Mouse (Mus musculus) 3134 (cell line): ENCODE data around the gene Pigv.

Experiments
- DNase-seq: peaks from one replicate; pipeline ENCODE4 v3.0.0-alpha.2; 2011; ENCODE audit warnings: low spot score; ENCODE audit not compliant: insufficient read length; ENCODE audit errors: extremely low read depth

Pigv gene

DNA sequence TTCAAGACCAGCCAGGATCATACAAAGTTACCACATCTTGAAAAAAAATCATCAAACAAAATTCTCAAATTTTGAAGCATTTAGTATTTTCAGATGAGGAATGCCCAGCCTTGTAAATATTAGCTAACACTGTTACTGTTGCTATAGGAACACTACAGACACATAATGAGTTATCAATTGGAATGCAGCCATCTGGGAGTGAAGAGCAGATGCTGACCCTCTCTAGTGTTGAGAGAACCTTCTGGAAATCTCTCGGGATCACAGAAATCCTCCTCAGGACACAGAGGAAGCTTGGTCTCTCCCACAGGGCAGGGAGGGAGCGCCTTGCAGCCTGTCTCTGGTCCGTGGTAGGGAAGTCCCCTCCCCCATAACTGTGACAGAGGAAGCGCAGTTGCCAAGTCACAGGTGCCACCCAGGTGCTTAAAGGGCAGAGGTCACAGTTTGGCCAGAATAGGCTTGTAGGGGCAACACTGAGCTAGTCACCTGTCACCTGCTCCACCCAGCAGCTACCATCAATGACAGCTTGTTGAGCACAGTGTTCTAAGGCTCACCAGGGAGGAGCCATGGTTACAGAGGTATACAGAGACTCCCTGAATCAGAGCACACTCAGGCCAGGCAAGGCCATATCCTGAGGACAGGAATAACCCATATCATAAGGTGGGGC is 52.8 kb downstream of the Pigv start:
- no peak for DNase-seq

DNA sequence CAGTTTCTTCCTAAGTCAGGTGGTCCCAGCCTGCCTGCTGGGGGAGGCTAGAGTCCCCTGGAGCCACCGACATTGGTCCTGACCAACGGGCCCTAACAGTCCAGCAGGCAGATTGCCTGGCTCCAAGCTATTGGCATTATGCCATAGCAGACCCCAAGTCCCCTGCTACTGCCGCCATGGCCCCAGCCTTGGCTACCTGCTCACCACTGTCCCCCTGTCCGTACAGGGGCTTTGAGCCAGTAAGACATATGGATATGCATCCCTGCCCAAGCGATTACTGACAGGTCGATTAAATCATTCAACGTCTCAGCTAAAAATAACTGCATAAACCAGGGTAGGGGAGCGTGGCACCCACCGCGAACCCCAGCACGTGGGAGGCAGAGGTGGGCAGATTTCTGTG is 54.5 kb downstream of the Pigv start:
- DNase-seq: no peak

DNA sequence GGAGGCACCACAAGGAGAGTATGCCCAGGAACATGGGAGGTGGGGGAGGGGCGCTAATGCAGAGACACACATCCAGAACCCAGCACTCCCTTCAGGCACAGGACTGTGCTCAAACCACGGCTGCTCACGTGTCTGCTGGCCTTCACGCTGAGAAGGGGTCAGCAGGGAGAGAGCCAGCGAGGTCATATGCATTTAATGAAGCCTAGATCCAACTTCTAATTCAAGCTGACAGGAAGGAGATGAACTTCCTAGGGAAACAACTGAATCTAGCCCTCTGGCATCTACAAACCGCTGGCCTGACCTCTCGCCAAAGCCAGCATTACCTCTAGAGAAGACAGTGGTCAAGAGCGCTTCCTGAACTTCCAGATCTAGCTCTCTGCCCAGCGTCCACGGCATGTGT is 57.0 kb downstream of the Pigv start:
- DNase-seq: no peak

DNA sequence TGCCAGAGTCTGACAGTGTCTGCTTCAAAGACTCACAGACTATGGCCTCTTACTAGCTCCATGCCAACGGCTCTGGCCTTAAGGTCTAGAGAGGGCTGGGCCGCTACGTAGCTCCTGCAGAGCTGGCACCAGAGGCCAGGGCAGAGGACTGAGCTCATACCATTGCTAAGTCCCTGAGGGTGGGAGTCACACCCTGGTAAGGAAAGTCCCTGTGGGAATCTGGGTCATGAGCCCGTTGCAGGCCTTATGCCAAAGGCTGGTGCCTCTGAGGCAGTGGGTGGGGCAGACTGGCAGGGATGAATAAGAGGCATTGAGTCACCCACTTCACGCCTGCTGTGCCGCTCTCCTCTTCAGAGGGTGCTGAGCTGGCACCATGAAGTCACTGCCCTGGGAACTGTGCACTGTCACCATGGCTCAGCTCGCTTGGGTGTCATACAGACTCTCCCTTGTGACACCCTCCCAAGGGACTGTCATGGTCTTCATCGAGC is 58.1 kb downstream of the Pigv start:
- peak; percentile 92 for DNase-seq

DNA sequence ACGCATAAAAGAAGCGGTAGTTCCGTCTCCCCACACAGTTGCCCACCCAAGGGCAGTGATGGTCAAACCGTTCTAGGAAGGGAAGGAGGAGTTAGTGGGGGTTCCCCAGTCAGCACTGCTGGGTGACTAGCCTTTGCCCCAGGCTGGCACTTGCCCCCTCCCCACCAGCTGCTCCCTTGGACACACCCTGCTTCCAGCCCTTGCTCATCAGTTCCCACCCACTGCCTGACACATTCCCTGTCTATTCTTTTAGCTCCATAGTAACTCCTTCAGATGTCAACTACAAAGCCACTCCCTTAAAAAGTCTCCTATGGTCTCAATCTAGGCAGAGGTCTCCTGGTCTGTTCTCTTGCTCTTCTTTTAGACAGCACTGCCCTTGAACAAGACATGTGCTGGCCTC is 58.6 kb downstream of the Pigv start:
- no peak for DNase-seq

DNA sequence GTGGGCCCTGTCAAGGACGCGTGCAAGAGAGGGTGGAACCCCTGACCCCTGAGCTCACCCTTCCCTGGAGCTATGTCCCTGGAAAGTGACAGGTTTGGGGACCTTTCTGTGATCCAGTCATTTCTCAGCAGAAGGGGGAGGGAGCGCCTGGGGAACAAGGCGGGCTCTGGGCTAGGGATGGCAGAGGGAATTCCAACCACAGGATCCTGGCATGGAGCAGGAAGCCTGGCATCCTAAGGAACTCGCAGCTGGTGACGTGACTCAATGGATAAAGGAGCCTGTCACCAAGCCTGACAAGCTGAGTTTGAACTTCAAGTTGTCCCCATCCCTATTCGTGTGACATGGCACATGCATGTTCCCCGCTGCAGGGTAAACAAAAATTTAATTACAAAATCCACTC is 59.4 kb downstream of the Pigv start:
- peak; percentile 74 for DNase-seq

DNA sequence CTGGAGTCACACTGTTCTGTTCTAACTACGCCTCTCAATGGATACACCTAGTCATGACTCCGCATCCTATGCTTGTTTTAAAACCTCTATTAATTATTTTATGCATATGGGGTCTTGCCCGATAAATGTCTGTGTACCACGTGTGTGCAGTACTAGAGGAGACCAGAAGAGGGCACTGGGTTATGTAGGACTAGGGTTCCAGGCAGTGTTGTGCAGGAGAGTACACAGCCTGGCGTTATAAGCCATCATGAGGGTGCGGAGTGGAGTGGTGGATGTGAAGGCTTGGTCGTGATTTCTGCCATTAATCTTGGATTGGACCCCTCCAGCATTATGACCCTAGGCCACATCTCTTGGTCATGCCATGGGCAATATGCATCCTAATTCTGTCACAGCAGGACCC is 60.0 kb downstream of the Pigv start:
- DNase-seq: no peak

DNA sequence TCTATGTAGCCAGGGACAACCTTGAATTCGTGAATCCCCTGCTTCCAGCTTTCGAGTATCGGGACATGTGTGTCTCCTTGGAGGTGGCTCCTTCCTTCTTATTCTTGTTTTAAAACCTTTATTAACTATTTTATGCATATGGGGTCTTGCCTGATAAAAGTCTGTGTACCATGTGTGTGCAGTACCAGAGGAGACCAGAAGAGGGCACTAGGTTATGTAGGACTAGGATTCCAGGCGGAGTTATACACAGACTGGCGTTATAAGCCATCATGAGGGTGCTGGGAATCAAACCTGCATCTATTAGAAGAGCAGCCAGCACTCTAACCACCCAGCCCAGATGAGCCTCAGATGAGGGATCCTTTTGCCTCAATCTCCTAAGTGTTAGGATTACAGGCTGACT is 60.6 kb downstream of the Pigv start:
- no peak for DNase-seq
